Mouse (Mus musculus) C2C12 (cell line): ENCODE data around the gene Fam208a. TPM values are rescaled to one million over a fixed set of nuclear protein-coding genes. Genes with fewer than 3 reads are reported as not detected.

Source experiments
- H3K27me3 ChIP-seq: one replicate; pipeline ENCODE4 v1.6.1; 2011; ENCODE audit not compliant: control insufficient read depth, insufficient read depth, insufficient read length
- H3K36me3 ChIP-seq: one replicate; pipeline ENCODE4 v1.6.1; 2011; ENCODE audit not compliant: control insufficient read depth, insufficient read depth
- H3K4me3 ChIP-seq: one replicate; pipeline ENCODE4 v1.5.1; 2011; ENCODE audit warnings: mild to moderate bottlenecking, control low read depth; ENCODE audit not compliant: poor library complexity, insufficient read depth, severe bottlenecking
- H3K79me2 ChIP-seq: one replicate; pipeline ENCODE4 v1.6.1; 2011; ENCODE audit not compliant: control insufficient read depth, insufficient read depth
- H3K79me3 ChIP-seq: one replicate; pipeline ENCODE4 v1.6.1; 2011; ENCODE audit warnings: low read depth, control low read depth
- H3ac ChIP-seq: one replicate; pipeline ENCODE3; 2011; ENCODE audit warnings: low read depth; ENCODE audit not compliant: control insufficient read depth, insufficient read length
- CEBPB ChIP-seq: IDR thresholded peaks from one replicate; pipeline ENCODE4 v1.6.1; 2011; ENCODE audit warnings: low read depth, mild to moderate bottlenecking, control low read depth, moderate library complexity
- CTCF ChIP-seq: IDR thresholded peaks from one replicate; pipeline ENCODE4 v1.5.1; 2011; ENCODE audit not compliant: control insufficient read depth, insufficient read depth, insufficient read length
- FOSL1 ChIP-seq: IDR thresholded peaks from one replicate; pipeline ENCODE4 v1.8.0; 2011; ENCODE audit warnings: mild to moderate bottlenecking, low read length; ENCODE audit not compliant: poor library complexity, insufficient read depth, severe bottlenecking
- MAX ChIP-seq: IDR thresholded peaks from one replicate; pipeline ENCODE4 v1.6.1; 2011; ENCODE audit warnings: mild to moderate bottlenecking, control low read depth
- MYOD1 ChIP-seq: IDR thresholded peaks from one replicate; pipeline ENCODE4 v1.6.1; 2011; ENCODE audit warnings: low read depth; ENCODE audit not compliant: control insufficient read depth, insufficient read length
- MYOG ChIP-seq: IDR thresholded peaks from one replicate; pipeline ENCODE4 v1.6.1; 2011; ENCODE audit not compliant: control insufficient read depth, insufficient read length; ENCODE audit errors: extremely low read depth
- USF1 ChIP-seq: IDR thresholded peaks from one replicate; pipeline ENCODE4 v1.6.1; 2011; ENCODE audit warnings: low read depth, mild to moderate bottlenecking, control low read depth, moderate library complexity
- polyA plus RNA-seq: library from polyadenylated mRNA; unstranded; fragments of >200 nt; fragmentation: generic; extraction: Trizol; gene quantifications from one replicate; pipeline ENCODE4 v1.2.1, GENCODE M21; 2012; ENCODE audit warnings: missing spikeins

Gene Fam208a
- polyA plus RNA-seq, 1 experiment, result 1.7 TPM

GRCm38 (mm10) chr14:27408240-27408639 is 20.4 kb upstream of the Fam208a start:
- H3ac ChIP-seq, result no peak overlapping the region
- no peaks in the 10 kb centered on the region for H3K36me3 ChIP-seq
- H3K79me3 ChIP-seq, result no peaks in the 10 kb centered on the region
- TF ChIP-seq MYOD1 (no peak), CEBPB (no peak), USF1 (no peak), FOSL1 (no peak), CTCF (no peak), MAX (no peak), MYOG (no peak)
- no peak overlapping the region for H3K4me3 ChIP-seq
- H3K27me3 ChIP-seq, result no peaks in the 10 kb centered on the region
- no peaks in the 10 kb centered on the region for H3K79me2 ChIP-seq

GRCm38 (mm10) chr14:27409662-27410061 is 19.0 kb upstream of the Fam208a start:
- no peak overlapping the region for H3ac ChIP-seq
- TF ChIP-seq MAX, result no peak
- H3K79me3 ChIP-seq, result no peaks in the 10 kb centered on the region
- H3K4me3 ChIP-seq, result no peak overlapping the region
- H3K36me3 ChIP-seq, result no peaks in the 10 kb centered on the region
- no peaks in the 10 kb centered on the region for H3K79me2 ChIP-seq
- no peaks in the 10 kb centered on the region for H3K27me3 ChIP-seq

- Histone ChIP-seq H3K79me3 (no peaks in the 10 kb centered on the region), H3K27me3 (no peaks in the 10 kb centered on the region), H3K4me3 (no peak overlapping the region), H3ac (no peak overlapping the region), H3K36me3 (no peaks in the 10 kb centered on the region), H3K79me2 (no peaks in the 10 kb centered on the region)
- TF ChIP-seq CTCF, result no peak
- no peak for TF ChIP-seq MYOD1
- no peak for TF ChIP-seq FOSL1
- TF ChIP-seq USF1, result no peak
- TF ChIP-seq MYOG, result no peak
- no peak for TF ChIP-seq CEBPB
- no peak for TF ChIP-seq MAX
Measured at GRCm38 (mm10) chr14:27411492-27411891, 17.1 kb upstream of the Fam208a start.

GRCm38 (mm10) chr14:27412699-27413098 is 15.9 kb upstream of the Fam208a start:
- no peaks in the 10 kb centered on the region for H3K79me3 ChIP-seq
- no peak overlapping the region for H3ac ChIP-seq
- H3K27me3 ChIP-seq, result no peaks in the 10 kb centered on the region
- H3K79me2 ChIP-seq, result no peaks in the 10 kb centered on the region
- no peaks in the 10 kb centered on the region for H3K36me3 ChIP-seq
- no peak overlapping the region for H3K4me3 ChIP-seq
- no peak for TF ChIP-seq CEBPB
- TF ChIP-seq MYOG, result no peak
- no peak for TF ChIP-seq FOSL1
- TF ChIP-seq MAX, result no peak
- no peak for TF ChIP-seq CTCF
- TF ChIP-seq USF1, result no peak
- TF ChIP-seq MYOD1, result peak; percentile 46

- no peak overlapping the region for H3ac ChIP-seq
- no peaks in the 10 kb centered on the region for H3K79me3 ChIP-seq
- no peaks in the 10 kb centered on the region for H3K27me3 ChIP-seq
- H3K4me3 ChIP-seq, result no peak overlapping the region
- TF ChIP-seq CTCF (no peak), MAX (no peak), FOSL1 (no peak), CEBPB (no peak), MYOD1 (no peak), MYOG (no peak), USF1 (no peak)
- no peaks in the 10 kb centered on the region for H3K36me3 ChIP-seq
- no peaks in the 10 kb centered on the region for H3K79me2 ChIP-seq
Measured at GRCm38 (mm10) chr14:27413961-27414360, 14.7 kb upstream of the Fam208a start.

- no peak overlapping the region for H3K4me3 ChIP-seq
- TF ChIP-seq MYOG (no peak), MAX (no peak), CTCF (no peak)
Measured at GRCm38 (mm10) chr14:27420816-27421215, 7.8 kb upstream of the Fam208a start.

GRCm38 (mm10) chr14:27422301-27422700 is 6.3 kb upstream of the Fam208a start:
- Histone ChIP-seq H3K79me3 (no peaks in the 10 kb centered on the region), H3ac (no peak overlapping the region), H3K79me2 (no peaks in the 10 kb centered on the region), H3K4me3 (no peak overlapping the region), H3K36me3 (no peaks in the 10 kb centered on the region), H3K27me3 (no peaks in the 10 kb centered on the region)
- TF ChIP-seq MAX (no peak), MYOG (no peak), MYOD1 (no peak), FOSL1 (no peak), USF1 (no peak), CEBPB (no peak), CTCF (no peak)

More at GRCm38 (mm10) chr14:27420816-27421215, 7.8 kb upstream of the Fam208a start:
- Histone ChIP-seq H3K79me2 (no peaks in the 10 kb centered on the region), H3K27me3 (no peaks in the 10 kb centered on the region), H3ac (no peak overlapping the region), H3K36me3 (no peaks in the 10 kb centered on the region), H3K79me3 (no peaks in the 10 kb centered on the region)
